ENCODE assay signal across 30 mouse cellular contexts in the genomic region with DNA sequence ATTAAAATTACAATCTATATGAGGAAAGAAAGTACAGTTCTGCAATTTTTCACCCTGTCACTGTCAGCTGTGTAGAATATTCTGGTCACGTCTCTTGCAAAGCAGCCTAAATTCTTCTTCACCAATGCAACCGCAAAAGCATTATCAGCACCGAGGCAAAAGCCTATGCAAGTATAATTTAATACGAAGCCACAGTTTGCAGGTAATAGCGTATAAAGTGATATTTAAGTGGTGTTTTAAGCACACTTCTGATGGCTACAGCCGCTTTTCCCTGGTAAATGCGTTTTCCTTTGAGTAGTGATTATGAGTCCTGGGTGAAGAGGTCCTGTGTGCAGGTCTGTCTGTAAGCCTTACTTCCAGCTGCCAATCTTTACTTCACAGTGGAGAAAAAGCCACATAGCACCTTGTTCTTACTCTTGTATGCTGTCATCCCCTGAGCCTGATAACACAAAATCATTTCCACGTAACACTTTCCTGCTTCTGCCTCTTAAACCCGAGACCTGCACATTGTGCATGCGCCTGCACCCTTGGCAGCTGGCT.
DNase-seq lines count a peak whose midpoint lies in the region; ATAC-seq and TF ChIP-seq lines count a peak whose summit lies in the region.
"Had no signal": no experiment of that assay in that cellular context is flagged by ENCODE, and none has a peak within 500 bp of the region (broad histone marks: within the 10 kb centered on the region; RNA-seq: fewer than 3 reads in every experiment).

No protein-coding gene starts in this region.

- no peak overlapping the region for H3K27ac ChIP-seq in hindbrain, embryonic 15.5 days (replicated peaks)
- H3K27ac ChIP-seq in hindbrain, embryonic 13.5 days: no peak overlapping the region
- H3K27ac ChIP-seq in midbrain, embryonic 12.5 days (replicated peaks): 0 out of 2 replicates have a peak overlapping the region, but pooled peaks have one; percentile 36
- H3K27ac ChIP-seq in midbrain, postnatal 0 days (ENCODE audit: low read depth, low read length): no peak overlapping the region
- H3K27ac ChIP-seq: embryonic facial prominence, embryonic 13.5 days; forebrain, embryonic 10.5 days; heart, embryonic 10.5 days; heart, embryonic 15.5 days; kidney, embryonic 15.5 days; layer of hippocampus, adult 2 months; left cerebral cortex, adult 2 months; liver, embryonic 14.5 days; neural tube, embryonic 13.5 days had no signal

- no peak for TF ChIP-seq CTCF in midbrain, postnatal 0 days (IDR thresholded peaks at IDR 0.05)

- H3K9ac ChIP-seq in hindbrain, embryonic 15.5 days: no peak overlapping the region
- no peak overlapping the region for H3K9ac ChIP-seq in hindbrain, embryonic 13.5 days
- H3K9ac ChIP-seq in midbrain, embryonic 12.5 days (replicated peaks): no peak overlapping the region
- no peak overlapping the region for H3K9ac ChIP-seq in midbrain, postnatal 0 days (replicated peaks; ENCODE audit: low read length, poor library complexity, severe bottlenecking)
- H3K9ac ChIP-seq: embryonic facial prominence, embryonic 13.5 days; heart, embryonic 15.5 days; hindbrain, embryonic 12.5 days; kidney, embryonic 15.5 days; liver, embryonic 14.5 days; neural tube, embryonic 13.5 days had no signal

- peaks cover 16% of the 10 kb centered on the region for H3K4me1 ChIP-seq in hindbrain, embryonic 15.5 days (replicated peaks)
- H3K4me1 ChIP-seq in hindbrain, embryonic 13.5 days (replicated peaks): peaks cover 28% of the 10 kb centered on the region
- H3K4me1 ChIP-seq in midbrain, embryonic 12.5 days: peaks cover 18% of the 10 kb centered on the region
- H3K4me1 ChIP-seq in midbrain, postnatal 0 days (ENCODE audit: insufficient read depth, low read length): no peaks in the 10 kb centered on the region; the same call in 1 of the 2 replicates
- H3K4me1 ChIP-seq: embryonic facial prominence, embryonic 13.5 days; heart, embryonic 10.5 days; heart, embryonic 15.5 days; kidney, embryonic 15.5 days had no signal

- WGBS in hindbrain, embryonic 15.5 days: 48% methylated on average over 10 of the region's 10 CpGs
- WGBS in hindbrain, embryonic 13.5 days: 52% methylated on average over 10 of the region's 10 CpGs
- WGBS in midbrain, embryonic 12.5 days: 57% methylated on average over 10 of the region's 10 CpGs
- 49% methylated on average over 10 of the region's 10 CpGs for WGBS in midbrain, postnatal 0 days

- H3K27me3 ChIP-seq in hindbrain, embryonic 15.5 days: no peaks in the 10 kb centered on the region
- no peaks in the 10 kb centered on the region for H3K27me3 ChIP-seq in hindbrain, embryonic 13.5 days
- H3K27me3 ChIP-seq in midbrain, embryonic 12.5 days: no peaks in the 10 kb centered on the region
- H3K27me3 ChIP-seq in midbrain, postnatal 0 days (ENCODE audit: insufficient read depth, low read length): no peaks in the 10 kb centered on the region
- H3K27me3 ChIP-seq: heart, embryonic 15.5 days; hindbrain, embryonic 12.5 days; kidney, embryonic 15.5 days; neural tube, embryonic 13.5 days had no signal

- no peak for ATAC-seq in hindbrain, embryonic 15.5 days (ENCODE audit: low FRiP score, low read depth)
- no peak for ATAC-seq in hindbrain, embryonic 13.5 days (ENCODE audit: low FRiP score)
- ATAC-seq in midbrain, embryonic 12.5 days (ENCODE audit: low FRiP score, low read depth): no peak
- no peak for ATAC-seq in midbrain, postnatal 0 days (ENCODE audit: low FRiP score)
- ATAC-seq: inflammation-experienced regulatory T-cells, adult 6 months had no signal

- H3K36me3 ChIP-seq in hindbrain, embryonic 15.5 days: no peaks in the 10 kb centered on the region
- H3K36me3 ChIP-seq in hindbrain, embryonic 13.5 days: no peaks in the 10 kb centered on the region
- H3K36me3 ChIP-seq in midbrain, embryonic 12.5 days: no peaks in the 10 kb centered on the region
- H3K36me3 ChIP-seq in midbrain, postnatal 0 days (ENCODE audit: insufficient read depth, low read length): no peaks in the 10 kb centered on the region
- H3K36me3 ChIP-seq: embryonic facial prominence, embryonic 13.5 days; forebrain, embryonic 10.5 days; heart, embryonic 10.5 days; heart, embryonic 15.5 days; hindbrain, embryonic 12.5 days; kidney, embryonic 15.5 days; neural tube, embryonic 13.5 days had no signal

- H3K4me3 ChIP-seq in hindbrain, embryonic 15.5 days: no peak overlapping the region
- H3K4me3 ChIP-seq in hindbrain, embryonic 13.5 days: no peak overlapping the region
- no peak overlapping the region for H3K4me3 ChIP-seq in midbrain, embryonic 12.5 days
- no peak overlapping the region for H3K4me3 ChIP-seq in midbrain, postnatal 0 days (ENCODE audit: low read depth, low read length)
- H3K4me3 ChIP-seq: embryonic facial prominence, embryonic 13.5 days; forebrain, embryonic 10.5 days; heart, embryonic 10.5 days; heart, embryonic 15.5 days; hindbrain, embryonic 12.5 days; kidney, embryonic 15.5 days; layer of hippocampus, adult 2 months; left cerebral cortex, adult 2 months; neural tube, embryonic 13.5 days had no signal

- DNase-seq in embryo, embryonic 10 days (ENCODE audit: low spot score): peak; percentile 4
- no peak for DNase-seq in embryo, embryonic 9.5 days (ENCODE audit: extremely low spot score)
- no peak for DNase-seq in midbrain, postnatal 0 days (ENCODE audit: low spot score)
- DNase-seq in cerebellum, postnatal 4 days (ENCODE audit: low spot score in 2 of 2): no peak
- no peak for DNase-seq in frontal cortex, postnatal 25 days (ENCODE audit: low spot score in 2 of 2)
- DNase-seq: adrenal gland, postnatal 25 days; cerebellum, adult 18-20 months; gastrocnemius, postnatal 25 days; heart, adult 11 months; kidney, adult 18-20 months; kidney, postnatal 25 days; liver; lung, adult 2 months; right cerebral cortex, postnatal 25 days; spleen, adult 18-20 months; thymus, postnatal 25 days had no signal

- H3K9me3 ChIP-seq in hindbrain, embryonic 15.5 days: no peaks in the 10 kb centered on the region
- no peaks in the 10 kb centered on the region for H3K9me3 ChIP-seq in hindbrain, embryonic 13.5 days
- no peaks in the 10 kb centered on the region for H3K9me3 ChIP-seq in midbrain, embryonic 12.5 days
- H3K9me3 ChIP-seq in midbrain, postnatal 0 days (ENCODE audit: low read length): no peaks in the 10 kb centered on the region
- H3K9me3 ChIP-seq: embryonic facial prominence, embryonic 13.5 days; forebrain, embryonic 10.5 days; heart, embryonic 10.5 days; heart, embryonic 15.5 days; hindbrain, embryonic 12.5 days; kidney, embryonic 15.5 days; neural tube, embryonic 13.5 days had no signal

- H3K4me2 ChIP-seq in hindbrain, embryonic 15.5 days: peak overlapping the region; percentile 17; the same call in 1 of the 2 replicates
- H3K4me2 ChIP-seq in hindbrain, embryonic 13.5 days: no peak overlapping the region
- H3K4me2 ChIP-seq in midbrain, embryonic 12.5 days (replicated peaks): no peak overlapping the region
- H3K4me2 ChIP-seq in midbrain, postnatal 0 days (ENCODE audit: low read depth, low read length, poor library complexity, severe bottlenecking): 0 out of 2 replicates have a peak overlapping the region, but pooled peaks have one; percentile 9
- H3K4me2 ChIP-seq: heart, embryonic 15.5 days; kidney, embryonic 15.5 days had no signal

Comparison
In these comparisons a context has a peak if more than half of its experiments do, and no peak if none do; other contexts are left out.
1. H3K4me2 ChIP-seq: peak in hindbrain, embryonic 15.5 days (single experiment) and midbrain, postnatal 0 days (single experiment); none in hindbrain, embryonic 13.5 days (single experiment) and midbrain, embryonic 12.5 days (single experiment).